Mouse (Mus musculus) c-Kit-negative CD71-positive TER-119-positive erythroid progenitor cells, embryonic 14.5 days (primary cell): ENCODE data around the gene Wdr24.

Experiments
- DNase-seq: peaks from one replicate; pipeline ENCODE4 v3.0.0-alpha.2; 2013; ENCODE audit warnings: low read depth, low spot score

Gene Wdr24

DNA sequence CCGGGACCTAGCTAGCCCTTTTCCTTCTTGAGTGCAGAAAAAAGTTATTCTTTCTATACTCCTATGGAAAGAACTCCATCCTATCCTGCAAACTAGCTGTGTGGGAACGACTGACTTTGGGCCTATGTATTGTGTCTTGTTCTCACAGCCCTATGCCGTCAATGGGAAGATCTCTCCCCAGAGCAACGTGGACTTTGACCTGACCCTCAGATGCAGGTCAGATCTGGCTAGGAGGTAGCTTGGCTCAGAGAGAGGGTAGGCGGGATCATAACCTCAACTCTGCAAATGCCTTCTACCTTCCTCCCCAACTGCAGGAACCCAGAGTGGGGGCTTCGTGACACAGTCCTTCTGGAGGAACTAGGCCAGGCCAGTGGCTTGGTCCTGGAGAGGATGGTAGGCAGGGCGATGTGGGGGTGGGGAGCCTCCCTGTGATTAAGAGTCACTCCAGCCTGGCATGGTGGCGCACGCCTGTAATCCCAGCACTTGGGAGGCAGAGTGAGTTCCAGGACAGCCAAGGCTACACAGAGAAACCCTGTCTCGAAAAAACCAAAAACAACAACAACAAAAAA, 53.0 kb downstream of the Wdr24 start:
- DNase-seq = no peak

GRCm38 (mm10) chr17:25877025-25877424, 53.6 kb downstream of the Wdr24 start:
- DNase-seq = no peak

DNA sequence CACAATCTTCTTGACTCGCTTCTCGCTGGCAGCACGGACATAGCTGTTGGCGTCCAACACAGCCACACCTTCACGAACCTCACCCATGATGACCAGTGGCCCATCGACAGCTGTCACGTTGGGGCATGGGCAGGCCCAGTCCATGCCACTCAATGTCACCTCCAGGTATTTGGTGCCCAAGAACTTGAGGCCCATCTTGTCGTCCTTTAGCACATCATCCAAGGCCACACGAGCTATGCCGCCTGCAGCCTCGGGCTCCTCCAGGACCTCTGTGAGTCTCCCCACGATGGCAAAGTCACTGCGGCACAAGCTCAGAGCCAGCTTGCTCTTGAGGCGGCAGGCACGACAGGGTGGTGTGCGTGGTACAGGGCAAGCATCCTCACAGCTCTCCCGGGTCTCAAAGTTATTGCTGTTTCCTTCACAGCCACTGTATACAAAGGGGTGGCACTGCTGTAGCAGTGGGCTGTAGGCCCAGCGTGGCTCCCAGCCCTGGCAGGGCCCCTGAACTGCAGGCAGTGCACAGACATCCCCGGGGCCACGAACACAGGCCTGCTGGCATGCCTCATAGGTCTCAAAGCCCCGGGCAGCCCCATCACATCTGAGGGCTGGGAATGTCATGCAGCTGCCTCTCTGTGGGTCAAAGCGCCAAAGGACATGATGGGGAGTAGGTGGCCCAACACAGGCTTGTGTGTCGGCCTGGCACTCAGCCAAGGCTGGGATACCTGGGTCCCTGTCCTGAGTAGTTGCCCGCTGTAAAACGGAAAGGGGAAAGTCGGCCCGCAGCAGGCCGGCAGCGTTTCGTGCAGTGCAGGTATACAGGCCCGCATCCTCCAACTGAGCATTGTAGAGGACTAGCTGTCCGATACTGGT, 54.5 kb downstream of the Wdr24 start:
- DNase-seq = no peak
